Mouse (Mus musculus): ENCODE measurements around the gene Epha8.

Gene Epha8

DNA sequence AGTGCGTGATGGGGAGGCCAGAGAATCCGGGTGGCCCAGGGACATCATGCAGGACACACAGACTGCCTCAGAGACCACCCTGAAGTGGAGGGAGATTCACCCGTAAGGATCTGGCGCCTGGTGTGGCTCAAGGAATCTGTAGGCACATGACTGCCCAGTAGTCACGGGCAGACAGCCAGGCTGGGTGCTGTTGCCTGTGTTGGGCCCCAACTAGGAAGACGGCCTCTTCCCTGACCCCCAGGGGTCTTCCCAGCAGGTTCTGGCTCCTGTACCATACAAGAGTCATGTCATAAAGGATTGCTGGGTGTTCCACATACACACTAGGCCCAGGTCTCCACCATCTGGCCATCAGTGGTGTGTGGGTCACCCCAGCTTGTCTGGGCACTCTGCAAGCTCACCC is 2.1 kb downstream of the Epha8 start:
- no peak for DNase-seq (ENCODE audit: low read depth)

DNA sequence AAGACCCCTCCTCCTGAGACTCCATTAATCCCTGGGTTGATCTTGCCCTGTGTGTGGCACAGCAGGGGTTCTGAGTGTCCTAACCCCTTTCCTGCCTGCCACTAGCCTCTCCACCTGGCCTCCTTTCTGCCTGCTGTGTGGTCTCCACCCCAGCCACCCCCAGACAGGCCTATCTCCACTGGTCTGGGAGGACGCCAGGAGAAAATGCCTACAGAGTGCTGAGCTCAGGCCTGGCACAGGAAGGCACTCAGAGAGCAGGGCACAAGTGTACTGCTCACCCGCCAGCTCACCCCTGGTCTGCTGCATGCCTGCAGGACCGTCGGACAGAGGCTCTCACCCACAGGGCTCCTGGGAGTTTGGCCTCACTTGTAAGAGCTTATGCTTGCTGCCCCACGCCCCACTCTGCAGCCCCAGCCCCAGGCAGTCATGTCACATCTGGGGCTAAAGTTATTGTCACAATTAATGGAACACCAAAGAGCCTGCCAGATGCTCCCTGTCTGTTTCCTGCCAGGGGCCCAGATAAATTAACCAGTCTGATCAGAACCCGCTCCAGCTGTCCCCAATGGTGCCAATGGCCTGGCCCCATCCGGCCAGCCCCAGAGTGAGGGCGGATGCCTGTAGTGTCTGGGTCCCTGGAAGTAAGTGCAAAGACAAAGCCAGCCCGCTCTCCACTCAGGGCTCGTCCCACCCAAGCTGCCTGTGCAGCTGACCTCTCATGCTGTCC is 7.2 kb downstream of the Epha8 start:
- DNase-seq (ENCODE audit: low read depth): no peak

DNA sequence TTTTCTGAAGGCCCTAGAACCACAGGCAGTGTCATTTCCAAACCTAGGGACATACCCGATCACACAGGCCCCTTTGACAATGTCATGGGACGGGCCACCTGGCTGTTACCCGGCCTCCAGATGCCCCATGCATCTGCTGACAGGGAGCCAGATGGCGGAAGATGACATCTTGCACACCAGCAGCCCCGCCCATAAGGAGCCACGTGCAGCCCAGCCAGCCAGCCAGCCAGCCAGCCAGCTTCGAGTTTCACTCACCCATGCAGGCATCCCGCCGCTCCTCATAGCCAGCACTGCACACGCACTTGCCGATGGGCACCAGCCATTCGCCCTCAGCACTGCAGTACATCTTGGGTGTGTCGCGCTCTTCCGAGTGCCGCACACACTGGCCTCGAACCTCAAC is 11.2 kb downstream of the Epha8 start:
- no peak for DNase-seq (ENCODE audit: low read depth)

DNA sequence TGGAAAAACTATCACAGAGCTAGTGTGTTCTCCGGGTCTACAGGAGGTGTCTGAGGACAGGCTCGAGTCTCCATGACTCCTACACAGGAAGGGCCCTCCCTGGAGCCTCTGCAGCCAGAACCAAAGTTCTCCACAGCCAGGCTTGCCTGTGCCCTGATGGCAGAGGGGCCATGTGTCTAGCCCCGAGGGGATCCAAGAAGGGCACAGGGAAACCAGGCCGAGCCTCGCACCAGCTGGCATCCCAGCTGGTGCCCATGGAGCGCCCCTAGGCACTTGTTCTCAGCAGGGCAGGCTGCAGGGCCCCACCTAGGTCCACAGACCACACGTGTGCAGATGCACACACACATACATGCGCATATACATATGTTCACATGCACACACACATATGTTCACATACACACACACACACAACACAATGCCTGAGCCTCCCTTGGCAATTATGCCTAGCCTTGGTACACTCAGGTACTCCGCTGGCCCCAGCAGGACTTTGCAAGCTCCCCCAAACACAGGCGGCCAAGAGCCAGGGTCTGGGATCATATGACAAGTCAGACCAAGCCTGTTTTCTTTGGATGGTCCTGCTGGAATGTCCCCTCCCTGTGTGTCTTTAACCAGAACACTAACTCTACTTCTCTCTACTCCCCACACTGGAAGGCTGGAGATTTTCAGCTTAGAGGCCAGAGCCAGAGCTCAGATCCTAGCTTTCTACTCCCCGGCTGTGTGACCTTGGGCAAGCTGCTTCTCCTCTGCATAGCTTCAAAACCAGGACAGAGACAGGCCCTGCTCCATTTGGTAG is 11.9 kb downstream of the Epha8 start:
- DNase-seq (ENCODE audit: low read depth): no peak

DNA sequence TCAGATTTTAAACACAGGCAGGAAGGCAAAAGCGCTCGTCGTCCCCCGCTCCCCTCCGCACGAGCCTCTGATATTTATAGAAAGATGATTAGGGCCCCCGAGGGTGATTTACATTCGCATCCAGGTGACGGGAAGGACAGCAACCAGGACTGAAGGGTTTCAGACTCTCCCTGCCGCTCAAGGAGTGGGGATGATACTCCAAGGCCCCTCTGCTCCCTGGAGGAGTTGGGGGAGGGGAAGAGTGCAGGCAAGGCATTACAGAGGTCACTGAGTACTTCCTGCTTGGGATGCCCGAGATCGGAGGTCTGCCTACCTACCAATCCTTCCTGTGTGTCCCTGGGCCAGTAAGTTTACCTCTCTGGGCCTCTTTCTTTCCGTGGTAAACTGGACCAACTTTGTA is 13.4 kb downstream of the Epha8 start:
- DNase-seq (ENCODE audit: low read depth): no peak

DNA sequence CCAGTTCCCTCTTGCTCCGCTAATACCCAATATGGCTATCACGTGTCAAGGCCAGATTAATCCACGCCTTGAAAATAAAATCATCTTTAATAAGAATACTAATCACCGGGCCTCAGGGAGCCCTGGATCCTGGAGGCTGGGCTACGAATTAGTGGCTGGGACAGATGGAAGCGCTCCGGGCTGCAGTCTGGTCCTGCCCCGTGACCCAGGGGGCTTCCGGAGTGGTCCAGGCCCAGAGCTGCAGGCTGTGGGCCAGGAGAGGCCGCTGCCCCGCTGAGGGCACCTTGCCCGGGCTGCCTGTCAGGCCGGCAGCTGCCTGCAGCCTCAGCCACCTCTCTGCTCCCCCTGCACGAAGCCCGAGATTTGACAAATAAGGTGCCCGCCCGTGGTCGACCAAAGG is 13.9 kb downstream of the Epha8 start:
- DNase-seq (ENCODE audit: low read depth): no peak

DNA sequence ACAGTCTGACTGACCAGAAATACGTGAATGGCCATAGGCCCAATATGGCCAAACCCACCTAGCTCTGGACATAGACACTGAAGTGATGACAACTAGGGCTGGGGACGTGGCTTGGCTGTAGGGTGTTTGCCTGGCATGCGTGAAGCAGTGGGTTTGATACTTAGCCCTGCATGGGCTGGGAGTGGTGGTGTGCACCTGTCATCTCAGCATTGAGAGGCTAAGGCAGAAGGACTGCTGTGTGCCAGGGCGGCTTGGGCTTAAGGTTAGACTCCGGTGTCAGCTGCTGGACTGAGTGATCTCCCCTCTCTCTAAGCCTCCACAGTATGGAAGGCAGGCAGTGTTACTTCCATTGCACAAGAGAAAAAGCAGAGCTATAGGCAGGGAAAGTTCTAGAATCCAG is 18.7 kb downstream of the Epha8 start:
- no peak for DNase-seq (ENCODE audit: low read depth)

DNA sequence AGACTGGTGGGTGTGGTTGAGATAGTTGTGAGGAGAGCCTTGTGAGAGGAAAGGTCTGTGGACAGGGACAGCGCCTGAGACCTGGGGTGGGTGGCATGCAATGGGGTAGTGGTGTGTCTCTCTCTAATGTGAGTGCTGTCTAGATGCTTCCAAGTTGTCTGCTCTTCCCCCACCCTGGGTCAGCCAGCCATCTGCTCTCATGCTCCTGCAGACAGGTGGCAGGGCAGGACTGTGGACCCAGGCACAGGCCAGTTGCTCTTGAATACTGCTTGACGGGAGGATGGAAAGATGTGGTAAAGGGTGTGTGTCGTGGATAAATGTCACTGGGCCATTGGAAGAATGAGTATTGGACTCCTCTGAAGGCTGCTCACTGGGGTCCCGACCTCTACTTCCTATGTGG is 19.3 kb downstream of the Epha8 start:
- no peak for DNase-seq (ENCODE audit: low read depth)

DNA sequence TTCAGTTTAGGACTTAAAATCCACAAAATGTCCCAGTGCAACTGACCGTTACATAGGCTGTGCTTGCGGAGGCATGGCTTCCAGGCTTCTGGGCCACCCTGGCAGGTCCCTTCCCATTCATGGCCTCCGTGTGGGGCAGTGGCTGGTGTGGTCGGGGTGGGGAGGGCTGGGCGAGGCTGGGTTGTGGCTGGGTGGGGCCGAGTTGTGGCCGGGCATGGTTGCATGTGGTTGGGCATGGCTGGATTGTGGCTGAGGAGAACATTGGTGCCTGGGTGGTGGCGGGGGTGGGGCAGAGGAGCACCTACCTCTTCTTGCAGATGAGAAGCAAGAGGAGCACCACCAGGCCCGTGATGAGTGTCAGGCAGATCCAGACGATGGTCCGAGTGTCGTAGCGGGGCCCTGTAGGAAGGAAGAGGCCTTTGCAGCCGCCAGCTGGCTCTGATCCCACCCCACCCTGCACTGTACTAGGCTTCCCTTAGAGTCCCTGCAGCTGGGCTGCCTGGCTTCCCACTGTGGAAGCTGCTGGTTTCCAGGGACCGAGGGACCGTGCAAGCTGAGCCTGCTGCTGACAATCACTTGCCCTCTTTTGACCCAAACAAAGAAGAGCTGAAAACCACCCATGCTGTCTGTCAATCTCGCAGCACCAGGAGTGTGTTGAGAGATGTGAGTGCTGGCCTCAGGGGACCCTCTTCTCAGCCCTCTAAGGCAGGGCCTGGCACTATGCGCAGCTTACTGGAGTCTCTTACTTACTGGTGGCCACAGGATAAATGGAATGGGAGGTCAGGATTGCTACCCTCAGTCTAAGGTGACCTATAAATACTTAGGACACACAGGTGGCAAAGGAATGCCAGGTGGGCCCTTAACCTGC is 21.6 kb downstream of the Epha8 start:
- DNase-seq (ENCODE audit: low read depth): peak; percentile 0

DNA sequence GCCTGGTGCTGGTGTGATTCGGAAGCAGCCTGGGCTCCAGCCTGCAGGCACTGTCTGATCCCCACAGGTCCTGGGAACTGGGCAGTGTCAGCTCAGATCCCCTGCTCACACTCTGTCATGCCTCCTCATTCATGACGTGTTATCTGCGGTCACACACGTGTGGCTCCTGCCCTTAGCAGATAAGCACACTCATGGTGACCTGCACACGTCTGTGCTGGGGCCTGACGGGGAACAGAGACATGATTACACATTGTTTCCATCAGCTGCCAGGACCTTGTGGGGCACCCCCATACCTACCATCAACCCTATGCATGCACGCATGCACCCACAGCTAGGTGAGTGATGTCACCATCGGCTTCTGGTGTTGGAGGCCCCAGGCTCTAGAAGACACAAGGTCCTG is 26.1 kb downstream of the Epha8 start:
- no peak for DNase-seq (ENCODE audit: low read depth)

DNA sequence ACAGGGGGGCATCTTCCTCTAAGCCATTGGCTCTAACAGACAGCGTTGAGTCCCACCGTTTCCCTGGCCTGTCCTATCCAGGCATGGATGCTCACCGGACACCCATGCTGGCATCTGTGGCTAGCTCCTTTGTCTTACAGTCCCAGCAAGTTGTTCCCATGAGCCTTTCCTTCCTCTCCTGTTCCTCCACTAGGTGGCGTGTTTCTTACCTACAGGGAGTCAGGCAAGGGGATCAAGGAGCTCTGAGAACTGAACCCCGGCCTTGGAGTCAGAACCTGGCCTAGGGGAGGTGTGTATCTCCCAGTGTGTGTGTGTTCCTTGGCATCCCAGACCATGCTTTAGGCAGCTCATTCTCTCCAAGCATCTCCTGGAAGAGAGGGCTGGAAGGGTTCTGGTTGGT is 27.7 kb downstream of the Epha8 start:
- no peak for DNase-seq (ENCODE audit: low read depth)

DNA sequence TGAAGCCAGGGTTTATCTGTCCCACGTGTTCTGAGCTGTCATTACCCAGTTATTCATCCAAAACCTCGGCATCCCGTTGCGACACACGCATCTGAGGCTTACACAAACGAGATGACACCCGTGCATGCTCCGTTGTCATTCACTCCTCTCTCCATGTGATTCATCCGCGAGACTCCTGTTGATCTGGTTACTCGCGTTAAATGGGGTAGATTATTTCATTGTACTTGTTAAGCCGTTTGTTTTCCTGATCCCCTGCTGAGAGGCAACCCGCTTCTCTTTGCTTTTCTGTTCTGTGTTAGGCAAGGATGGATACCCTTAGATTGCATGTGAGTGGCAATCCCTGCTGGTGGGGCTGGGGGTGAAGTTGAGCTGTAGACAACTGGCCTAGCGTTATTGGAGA is 30.8 kb downstream of the Epha8 start:
- no peak for DNase-seq (ENCODE audit: low read depth)

DNA sequence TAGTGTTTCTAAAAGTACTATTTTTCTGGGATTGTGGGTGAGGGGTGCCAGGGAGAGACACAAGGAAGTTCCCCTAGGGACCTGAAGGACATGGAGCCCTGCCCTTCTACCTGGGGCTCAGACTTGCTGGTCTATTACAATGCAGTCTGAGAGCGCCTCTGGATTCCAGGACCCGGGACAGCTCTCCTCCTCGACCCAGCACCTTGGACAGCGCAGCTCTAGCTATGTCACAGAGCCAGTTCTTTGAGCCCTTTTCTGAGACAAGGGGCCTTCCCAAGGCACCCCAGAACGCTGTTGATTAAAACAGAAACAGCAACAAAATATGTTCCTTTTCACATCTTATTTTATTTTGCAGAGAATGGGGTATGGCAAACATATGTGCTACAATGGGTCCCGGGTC is 32.1 kb downstream of the Epha8 start:
- no peak for DNase-seq (ENCODE audit: low read depth)

DNA sequence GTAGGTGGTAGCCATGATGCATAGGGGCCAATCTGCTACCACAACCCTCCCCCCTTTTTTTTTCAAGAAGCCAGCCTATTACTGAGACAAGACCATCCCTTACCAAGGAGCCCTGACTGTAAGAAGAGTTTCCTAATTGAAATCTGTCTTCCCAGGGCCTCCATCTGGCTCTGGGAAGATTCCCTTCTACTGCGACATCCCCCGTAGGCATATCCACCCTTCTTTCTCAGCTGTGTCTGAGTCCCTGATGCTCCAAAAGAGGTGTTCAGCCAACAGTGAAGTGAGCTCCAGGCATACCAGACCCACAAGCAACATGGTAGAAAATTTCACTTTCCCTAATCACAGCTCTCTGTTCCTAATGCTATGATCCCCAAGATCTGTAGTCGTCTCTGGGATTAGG is 37.1 kb downstream of the Epha8 start:
- no peak for DNase-seq (ENCODE audit: low read depth)

DNA sequence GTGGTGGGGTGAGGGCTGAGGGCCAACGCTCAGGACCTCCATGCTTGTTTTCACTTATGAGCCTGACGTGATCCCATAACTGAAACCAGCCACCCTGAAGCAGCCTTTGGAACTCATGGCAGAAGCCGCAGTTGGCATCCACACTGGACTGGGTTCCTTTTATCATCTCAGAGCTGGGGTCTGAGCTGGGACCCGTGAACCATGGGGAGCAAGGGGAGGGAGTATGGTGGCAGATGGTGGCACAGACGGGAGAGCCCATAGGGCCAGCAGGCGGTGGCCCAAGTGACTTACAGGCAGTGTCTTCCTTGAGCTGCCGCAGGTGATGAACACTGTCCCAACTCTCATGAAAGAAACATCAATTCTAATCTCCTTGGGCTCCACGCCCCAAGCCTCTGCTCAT is 37.8 kb downstream of the Epha8 start:
- no peak for DNase-seq (ENCODE audit: low read depth)

DNA sequence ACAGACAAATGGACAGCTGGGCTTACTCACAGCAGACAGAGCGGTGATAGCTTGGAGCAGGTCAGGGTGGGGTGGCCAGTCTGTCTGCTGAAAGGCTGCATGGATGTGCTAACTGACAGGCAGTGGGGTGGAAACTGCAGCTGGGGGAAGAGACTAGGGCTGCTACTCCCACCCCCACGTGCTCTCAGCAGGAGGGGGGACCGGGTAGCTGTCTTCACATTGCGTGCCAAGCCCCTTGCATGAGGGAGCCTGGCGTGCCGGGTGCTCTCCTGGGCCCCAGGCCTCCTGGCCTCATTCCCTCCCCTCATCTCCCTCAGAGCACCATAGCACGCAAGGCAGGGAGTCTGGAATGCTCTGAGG is 39.5 kb downstream of the Epha8 start:
- no peak for DNase-seq (ENCODE audit: low read depth)

DNA sequence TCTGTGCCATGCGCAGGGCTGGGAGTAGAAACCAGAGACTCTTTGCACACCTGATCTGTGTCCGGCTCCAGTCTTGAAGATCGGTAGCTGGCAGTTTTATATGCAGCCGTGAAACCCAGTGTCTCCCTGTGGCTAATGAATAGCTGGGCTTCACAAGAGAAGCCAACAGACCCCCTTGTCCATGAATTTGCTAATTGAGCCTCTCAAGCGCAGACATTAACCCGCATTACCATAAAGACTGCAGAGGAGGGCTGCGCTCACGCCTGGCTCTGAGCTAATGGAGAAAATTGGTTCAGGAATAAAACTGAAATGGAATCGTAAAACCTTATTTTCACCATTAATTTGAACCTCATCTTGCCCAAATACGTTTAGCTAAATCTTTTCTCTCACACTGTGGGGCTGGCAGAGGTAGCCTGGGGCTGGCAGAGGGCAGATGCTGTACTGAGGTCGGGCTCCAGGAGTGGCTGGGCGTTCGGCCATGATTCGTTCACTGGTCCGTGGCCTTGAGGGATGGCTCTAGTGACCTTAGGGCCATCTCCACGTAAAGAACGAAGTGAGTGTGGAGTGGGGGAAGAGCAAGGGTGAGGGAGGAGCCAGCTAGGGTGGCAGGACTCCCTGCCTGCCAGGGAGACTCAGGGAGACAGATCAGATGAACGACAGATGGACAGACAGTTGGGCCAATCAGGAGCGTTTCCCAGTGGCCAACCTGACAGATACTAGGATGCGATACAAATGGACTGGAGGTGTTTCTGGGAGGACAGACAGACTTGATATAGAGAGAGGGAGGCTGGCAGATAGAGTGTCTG is 40.1 kb downstream of the Epha8 start:
- DNase-seq (ENCODE audit: low read depth): no peak

DNA sequence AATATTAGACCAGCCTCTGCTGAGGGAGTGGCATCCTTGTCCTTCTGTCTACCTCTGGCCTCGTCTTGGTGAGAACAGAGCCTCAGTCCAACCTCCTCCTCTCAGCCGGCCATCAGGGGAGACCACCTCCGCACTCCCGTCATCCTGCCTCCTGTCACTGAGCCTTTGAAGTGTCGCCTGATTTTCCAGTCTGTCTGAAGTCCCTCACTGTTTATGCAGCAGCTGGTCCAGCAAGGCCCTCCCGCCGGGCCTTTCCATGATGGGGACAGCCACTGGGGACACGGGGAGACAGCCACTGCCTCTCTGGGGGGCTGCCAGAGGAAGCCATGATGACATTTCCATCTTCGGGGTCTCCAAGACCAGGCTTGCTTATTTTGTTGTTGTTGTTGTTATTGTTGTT is 43.8 kb downstream of the Epha8 start:
- DNase-seq (ENCODE audit: low read depth): no peak

DNA sequence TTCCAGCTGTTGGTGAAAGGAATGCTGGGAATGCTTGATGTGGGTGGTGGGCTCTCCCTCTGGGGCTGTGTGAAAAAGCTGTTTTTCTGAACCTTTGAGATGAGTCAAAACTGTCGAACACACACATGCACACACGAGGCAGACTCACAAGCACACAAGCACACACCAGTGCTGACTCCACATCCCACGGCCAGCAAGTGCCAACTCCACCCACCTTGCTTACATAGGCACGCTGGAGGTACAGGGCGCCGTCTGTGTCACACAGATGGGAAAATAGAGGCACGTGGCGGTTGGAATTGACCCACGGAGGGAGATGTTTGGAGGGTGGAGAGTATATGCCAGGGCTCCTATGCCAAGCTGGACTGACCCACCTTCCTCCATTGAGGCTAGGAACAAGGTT is 44.8 kb downstream of the Epha8 start:
- no peak for DNase-seq (ENCODE audit: low read depth)

DNA sequence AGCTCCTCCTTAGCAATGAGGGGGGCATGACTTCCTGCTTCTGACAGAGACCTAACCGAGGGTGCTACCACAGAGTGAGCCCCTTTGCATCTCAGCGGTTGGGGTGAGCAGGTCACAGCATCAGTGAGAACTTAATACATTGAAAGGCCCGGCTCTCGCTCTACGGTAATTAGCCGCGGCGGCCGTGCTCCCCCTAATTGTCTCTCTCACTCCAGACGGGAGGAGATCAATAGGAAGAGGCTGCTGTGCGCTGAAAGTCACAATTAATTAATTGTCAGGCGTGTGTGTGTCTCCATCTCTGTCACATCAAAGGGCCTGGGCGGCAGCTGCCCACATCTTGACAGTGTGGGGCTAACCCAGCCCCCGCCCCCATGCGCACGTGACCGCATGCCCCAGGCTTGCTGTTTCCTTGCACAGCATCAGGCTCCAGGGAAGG is 45.4 kb downstream of the Epha8 start:
- DNase-seq (ENCODE audit: low read depth): no peak

DNA sequence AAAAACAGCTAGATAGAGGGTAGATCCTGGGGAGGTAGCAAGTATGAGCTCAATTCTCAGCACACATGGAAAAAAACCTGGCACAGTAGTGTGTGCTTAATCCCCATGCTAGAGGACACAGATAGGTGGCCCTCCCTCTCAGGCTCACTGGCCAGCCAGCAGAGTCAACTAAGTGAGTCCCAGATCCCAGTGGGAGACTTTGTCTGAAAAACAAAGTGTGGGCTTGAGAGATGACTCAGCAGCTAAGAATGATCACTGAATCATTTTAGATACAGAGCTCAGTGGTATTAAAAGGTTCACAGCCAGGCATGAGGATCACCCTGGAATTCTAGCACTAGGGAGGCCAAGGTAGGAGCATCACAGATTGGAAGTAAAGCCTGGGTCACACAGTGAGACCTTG is 48.8 kb downstream of the Epha8 start:
- DNase-seq (ENCODE audit: low read depth): no peak

DNA sequence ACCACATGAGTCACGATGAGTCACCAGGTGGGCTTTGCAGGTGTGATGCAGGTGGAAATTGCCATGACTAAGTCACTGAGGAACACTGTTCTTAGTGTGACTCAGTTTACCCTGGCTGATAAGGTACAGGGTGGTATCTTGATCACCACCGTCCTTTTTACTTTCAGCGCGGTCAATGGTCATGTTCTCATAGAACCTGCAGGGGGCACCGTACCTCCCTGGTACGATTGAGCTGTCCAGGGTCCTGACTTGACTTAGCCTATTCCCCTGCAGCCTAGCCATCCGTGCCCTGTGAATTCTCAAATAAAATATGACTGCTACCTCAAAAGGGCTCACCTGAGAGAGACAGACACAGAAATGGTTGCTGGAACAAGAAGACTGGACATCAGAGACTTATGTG is 49.6 kb downstream of the Epha8 start:
- no peak for DNase-seq (ENCODE audit: low read depth)
